Mouse (Mus musculus) cerebellum, adult 8-10 months (tissue): ENCODE measurements around the gene Nrd1.

Experiments
- DNase-seq: peaks from one replicate; pipeline ENCODE4 v3.0.0; 2022

Gene Nrd1

DNA sequence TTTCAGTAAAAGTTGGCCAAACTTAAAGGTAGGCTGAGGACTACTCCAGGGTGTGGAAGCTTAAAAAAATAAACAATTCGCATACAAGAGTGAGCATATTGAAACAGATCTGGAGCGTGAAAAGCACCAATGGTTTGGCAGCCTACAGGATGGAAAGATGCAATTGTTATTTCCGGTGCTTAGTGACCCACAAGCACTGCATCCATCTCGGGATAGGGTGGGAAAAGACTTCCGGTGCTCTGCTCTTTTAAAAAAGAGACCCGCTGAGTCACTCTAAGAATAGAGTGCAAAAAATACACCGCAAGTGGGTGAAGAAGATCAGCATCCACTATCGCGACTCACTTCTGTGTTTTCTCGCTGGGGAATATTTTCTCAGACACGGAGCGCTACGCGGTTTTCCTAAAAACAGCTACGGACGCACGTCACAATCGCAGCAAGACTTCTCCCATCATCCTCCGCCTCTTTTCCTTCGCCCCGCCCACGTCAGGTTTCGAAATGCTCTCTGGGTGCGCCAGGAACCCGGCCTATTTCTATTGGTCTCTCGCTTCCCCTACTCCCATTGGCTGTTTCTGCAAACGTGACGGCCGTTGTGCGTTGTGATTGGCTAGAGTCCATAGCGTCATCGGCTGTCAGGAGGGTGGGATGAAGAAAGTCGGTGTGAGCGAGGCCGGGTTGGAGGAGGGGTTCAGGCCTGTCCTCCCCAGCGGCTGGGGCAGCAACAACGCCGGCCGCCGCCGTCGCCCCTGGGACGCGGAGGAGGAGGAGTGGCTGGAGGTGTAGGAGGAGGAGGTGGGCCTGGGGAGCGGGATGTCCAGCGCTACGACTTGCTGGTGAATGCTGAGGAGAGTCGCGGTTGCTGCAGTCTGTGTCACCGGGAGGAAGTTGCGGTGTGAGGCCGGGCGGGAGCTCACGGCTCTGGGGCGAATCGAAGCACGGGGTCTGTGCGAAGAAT is at the start of gene Nrd1:
Gene Nrd1, plus strand, starts transcription at position 657 of the 952 bp plus-strand sequence.
- DNase-seq = peak; percentile 99

DNA sequence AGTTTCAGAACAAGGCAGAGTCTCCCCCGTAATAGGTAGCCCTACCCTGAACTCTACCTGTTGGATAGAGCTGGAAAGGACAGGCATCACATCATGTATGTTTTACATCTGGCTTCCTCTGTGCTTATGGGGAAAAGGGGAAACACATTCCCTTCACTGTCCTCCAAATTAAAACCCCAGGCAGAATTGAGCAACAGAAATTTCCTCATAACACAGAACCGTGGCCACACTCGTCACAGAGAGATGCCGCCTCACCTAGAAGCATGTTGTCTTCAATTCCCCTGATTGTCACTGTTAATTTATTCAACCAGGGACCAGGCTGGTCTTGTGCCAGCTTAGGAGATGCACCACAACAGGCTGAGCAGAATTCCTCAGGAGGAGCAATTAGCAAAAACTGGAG is 48.8 kb upstream of the Nrd1 start:
- no peak for DNase-seq

DNA sequence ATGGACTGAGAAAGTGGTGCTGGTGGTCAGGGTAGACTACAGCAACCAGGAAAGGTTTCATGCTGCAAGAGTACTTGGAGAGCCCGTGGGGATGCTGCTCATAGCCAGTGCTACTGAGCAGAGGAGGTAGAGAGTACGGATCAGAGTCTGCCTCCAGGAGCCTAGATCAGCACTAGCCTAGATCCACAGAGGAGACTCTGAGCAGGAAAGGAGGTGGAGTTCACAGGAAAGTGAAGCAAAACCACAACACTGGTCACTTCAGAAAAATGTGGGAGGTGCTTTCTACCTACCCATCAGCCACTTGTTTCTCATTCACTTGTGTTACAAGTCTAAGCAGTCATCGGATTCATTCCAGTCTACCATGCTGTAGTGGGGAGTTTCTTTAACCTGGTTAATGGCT is 40.8 kb upstream of the Nrd1 start:
- DNase-seq = no peak

DNA sequence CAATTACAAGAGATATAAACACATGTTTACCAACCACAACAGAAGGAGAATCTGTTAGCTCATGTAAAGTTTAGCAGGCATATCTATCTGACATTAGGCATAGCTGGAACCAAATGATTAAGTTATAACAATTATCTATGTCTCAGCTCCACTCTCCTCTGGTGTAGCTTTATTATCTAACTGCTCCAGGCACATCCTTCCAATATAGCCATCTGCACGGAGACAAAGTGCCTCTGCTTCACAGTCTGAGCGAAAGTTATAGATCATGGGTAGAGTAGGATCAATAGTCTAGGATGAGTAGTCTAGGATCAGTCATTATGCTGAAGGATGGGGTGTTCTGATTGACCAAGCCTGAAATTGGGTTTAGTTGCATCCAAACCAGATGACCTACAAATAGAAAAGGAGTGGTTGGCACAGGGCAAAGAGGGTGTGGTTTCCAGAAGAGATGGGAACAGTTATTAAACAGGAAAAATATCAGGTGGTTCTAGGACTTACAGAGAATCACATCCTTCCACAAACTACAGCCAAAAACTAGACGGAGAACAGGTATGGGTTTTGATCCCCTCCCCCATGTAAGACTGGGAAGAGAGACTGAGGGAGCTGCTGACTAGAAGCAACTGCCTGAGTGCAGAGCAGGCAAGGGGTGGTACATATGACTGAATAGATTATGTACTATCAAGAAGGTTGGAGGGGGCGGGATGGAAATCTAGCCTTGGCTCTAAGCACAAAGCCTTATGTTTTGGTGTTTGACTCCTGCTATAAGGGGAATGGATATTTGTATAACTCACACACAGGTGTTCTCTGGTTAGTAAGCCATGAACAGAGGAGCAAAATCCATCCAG is 39.6 kb upstream of the Nrd1 start:
- no peak for DNase-seq

DNA sequence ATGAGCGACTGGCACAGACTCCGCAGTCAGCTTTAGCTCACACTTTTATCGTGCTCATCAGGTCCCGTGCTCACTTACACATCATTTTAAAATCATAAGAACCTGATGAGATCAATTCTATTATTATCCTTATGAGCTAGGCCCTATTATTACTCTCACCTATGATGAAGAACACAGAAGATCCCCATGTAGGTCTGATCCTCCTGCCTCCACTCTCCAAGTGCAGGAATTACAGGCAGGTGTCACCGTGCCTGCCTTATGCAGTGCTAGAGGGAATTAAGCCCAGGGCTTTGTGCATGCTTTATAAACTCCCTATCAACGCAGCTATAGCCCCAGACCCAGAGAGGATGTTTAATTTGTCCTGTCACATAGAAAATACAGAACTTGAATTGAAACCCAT is 37.4 kb upstream of the Nrd1 start:
- no peak for DNase-seq

DNA sequence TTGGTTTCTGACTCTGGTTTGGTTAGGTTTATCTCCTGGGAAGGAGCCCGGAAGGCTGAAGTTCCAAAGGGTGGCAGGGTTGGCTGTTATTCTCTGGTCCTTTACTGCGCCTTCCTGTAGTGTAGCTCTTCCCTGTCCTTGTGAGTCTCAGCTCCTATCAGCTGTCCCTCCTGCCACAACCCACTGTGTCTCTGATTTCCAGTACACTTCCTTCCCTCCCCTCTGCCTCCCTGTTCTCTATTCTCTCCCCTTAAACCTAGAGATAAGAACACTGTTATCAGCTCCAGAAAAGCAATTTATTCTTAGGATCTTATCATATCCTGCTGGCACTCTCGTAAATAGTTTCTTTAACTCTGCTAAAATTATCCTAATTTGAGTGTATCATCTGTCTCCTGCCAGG is 30.9 kb upstream of the Nrd1 start:
- DNase-seq = no peak

DNA sequence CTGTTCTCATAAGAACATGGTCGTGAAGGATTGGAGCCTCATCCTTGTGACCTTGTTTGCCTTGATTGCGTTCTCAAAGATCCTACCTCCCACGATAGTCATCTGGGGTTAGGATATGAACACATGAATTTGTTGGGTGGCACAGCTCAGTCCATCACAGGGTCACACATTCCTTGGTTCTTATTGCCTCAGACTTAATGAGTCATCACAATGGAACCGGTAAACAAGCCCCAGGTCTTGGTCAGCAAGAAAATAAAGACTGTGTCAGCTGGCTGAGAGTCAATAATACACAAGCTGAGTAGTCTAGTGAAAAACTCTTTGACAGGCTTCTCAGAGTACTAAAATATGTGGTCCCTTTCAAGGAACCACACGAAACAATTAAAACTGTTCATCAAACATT is 29.4 kb upstream of the Nrd1 start:
- DNase-seq = no peak

DNA sequence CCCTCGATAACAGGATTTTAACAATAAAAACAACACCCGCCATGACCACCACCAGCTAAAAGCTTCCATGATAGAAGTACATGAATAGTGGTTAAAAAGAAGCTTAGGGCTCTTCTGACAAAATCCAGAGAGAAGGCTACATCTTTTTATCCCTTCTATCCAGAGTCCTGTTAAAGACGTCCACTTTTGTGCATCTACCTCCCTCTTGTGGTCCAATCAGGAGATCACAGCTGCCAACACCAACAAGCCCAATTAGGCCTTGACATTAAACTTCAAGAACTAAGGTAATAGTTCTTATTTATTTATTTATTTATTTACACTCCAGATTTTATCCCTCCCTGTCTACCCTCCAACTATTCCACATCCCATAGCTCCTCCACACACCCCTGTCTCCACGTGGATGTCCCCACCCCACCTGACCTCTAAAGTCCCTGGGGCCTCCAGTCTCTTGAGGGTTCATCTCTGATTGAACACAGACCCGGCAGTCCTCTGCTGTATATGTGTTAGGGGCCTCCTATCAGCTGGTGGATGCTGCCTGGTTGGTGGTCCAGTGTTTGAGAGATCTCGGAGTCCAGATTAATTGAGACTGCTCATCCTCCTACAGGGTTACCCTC is 23.9 kb upstream of the Nrd1 start:
- DNase-seq = peak; percentile 43

DNA sequence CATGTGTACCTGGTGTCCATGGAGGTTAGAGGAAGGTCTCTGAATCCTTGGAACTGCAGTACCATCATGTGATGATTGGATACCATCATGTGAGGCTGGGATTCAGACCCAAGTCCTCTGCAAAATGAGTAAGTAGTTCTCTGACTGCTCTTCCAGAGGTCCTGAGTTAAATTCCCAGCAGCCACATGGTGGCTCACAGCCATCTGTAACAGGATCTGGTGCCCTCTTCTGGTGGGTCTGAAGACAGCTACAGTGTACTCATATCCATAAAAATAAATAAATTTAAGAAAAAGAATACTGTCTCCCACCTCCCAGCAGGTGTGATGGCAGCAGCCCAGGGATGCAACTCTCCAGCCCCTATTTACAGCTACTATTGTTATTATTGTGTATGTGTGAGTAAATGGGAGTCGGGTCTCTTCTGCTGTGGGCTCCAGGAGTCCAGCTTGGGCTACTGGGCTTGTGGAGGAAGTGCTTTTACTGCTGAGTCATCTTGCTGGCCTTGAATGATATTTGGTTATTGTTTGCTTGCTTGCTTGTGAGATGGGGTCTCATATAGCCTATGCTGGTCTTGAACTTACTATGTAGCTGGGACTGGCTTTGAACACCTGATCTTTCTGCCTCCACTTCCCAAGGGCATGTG is 13.5 kb upstream of the Nrd1 start:
- no peak for DNase-seq

DNA sequence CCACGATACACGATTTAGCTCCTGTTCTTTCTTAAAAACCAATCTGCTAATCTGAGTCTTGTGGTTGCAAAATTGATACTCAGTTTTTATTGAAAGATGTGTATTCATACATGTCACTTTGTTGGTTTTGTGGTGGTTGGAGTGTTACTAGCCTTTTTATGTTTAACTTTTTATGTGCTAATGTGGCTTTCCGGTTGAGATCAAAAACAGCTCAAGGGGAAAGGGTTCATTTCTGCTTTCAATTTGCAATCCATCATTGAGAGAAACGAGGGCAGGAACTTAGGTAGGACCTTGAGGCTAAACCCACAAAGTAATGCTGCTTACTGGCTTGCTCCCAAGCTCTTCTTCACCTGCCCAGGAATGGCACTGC is 13.0 kb upstream of the Nrd1 start:
- no peak for DNase-seq

DNA sequence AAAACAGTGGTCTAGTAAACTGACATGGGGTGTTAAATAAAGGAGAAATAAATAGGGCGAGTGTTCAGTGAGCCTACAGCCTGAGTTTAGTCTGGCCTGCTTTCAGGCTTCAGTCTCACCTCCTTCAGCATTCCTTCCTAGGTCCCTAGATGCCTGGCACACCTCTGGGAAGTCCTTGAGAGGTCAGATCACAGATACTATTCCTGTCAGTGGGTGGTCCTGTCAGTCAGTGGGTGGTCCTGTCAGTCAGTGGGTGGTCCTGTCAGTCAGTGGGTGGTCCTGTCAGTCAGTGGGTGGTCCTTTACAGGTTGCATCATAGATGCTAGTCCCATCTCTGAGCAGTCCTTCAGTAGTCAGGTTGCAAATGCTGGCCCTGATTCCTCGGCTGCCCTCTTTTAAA is 11.0 kb upstream of the Nrd1 start:
- DNase-seq = no peak

DNA sequence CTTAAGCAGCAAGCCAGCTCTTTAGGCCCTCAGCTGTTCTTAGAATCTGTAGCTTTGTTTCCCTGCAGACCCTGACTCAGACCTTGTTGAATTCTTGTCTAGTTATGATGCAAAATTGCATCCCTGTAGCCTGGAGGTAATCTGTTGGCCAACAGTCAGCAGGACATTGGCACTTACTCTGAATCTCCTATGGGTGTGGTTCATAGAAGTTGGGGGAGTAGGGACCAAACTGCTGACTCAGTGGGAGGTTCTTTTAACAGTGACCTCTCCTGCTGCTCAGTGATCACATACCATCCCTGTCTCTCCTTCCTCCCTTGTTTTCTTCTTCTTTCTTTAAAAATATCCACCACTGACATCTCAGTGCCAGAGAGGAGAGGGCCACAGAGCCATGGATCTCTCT is 10.4 kb upstream of the Nrd1 start:
- no peak for DNase-seq

DNA sequence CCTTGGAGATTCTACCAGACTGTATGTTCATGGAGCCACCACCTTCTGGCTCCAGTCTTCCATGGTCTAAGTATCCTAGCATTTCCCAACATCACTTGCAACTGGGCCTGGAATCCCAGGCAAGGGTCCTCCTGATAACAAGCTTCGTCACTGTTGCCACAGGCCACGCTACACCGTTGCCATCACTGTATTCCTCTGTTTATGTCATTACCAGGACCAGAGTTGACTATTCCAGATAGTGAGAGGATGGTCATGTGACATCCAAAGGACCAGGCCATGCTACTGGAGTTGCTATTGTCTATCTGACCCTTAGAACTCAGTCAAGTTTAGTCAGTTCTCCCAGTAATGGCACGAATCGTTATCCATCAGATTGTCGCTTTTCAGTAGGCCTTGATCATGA is 9.9 kb upstream of the Nrd1 start:
- no peak for DNase-seq

DNA sequence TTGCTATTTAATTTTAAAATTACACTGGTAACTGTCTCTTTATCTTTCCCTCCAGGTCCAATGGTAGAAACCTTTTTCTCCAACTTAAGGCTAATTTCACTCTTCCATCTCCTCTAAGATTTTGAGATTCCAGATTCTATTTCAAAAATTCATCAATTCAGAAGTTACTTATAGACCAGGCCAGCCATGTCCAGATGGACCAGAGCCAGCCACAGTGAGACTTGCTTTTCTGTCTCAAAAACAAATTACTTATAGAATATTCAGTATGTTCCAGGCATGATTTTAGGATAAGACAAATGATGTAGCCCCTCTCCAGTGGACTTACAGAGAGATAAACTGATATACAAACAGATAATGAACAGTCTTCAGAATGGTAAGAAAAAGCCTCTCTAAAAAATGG is 8.6 kb upstream of the Nrd1 start:
- no peak for DNase-seq

DNA sequence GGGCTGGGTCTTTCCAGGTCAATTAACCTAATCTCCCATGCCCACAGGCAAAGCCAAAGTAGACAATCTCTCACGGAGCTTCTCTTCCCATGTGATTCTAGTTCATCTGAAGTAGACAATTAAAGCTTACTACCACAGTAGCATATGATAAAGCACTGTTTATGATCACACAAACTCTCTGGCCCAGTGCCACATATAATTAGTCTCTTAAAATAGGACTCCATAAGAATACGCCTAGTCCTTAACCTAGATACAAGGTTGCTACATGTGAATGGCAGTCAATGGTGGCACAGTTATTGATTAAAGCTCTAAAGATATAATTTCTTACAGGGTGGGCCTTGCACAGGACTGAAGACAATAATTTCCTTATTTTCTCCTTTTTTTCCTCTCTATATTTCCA is 7.5 kb upstream of the Nrd1 start:
- DNase-seq = no peak

DNA sequence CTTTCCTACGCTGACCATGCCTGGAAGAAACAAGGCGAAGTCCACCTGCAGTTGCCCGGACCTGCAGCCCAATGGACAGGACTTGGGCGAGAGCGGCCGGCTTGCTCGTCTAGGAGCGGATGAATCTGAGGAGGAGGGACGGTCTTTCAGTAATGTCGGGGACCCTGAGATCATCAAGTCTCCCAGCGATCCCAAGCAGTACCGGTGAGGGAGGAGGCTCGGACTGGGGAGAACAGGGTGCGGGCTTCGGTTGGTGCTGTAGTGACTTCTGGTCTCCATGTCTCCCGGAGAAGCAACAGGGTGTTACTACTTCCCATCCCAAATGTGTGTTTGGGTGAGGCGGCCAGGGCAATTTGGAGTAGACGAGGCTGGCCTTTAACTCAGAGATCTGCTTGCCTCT is 506 bp downstream of the Nrd1 start:
- DNase-seq = no peak

DNA sequence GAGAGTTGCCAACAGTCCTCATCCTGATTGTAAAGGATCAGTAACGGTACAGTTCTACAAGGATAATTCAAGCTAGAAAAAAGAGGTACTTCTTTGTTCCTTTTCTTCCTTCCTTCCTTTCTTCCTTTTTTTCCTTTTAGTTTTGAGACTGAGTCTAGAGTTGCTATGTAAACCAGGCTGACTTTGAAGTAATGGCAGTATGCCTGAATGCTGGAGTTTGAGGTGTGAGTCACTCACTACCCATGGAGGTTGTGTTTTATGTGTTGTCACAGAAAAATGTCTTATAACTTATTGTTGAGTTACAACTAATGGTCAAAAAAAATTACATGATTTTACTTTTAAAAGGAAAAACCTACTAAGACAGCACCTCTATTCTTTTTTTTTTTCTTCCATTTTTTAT is 7.6 kb downstream of the Nrd1 start:
- DNase-seq = no peak

DNA sequence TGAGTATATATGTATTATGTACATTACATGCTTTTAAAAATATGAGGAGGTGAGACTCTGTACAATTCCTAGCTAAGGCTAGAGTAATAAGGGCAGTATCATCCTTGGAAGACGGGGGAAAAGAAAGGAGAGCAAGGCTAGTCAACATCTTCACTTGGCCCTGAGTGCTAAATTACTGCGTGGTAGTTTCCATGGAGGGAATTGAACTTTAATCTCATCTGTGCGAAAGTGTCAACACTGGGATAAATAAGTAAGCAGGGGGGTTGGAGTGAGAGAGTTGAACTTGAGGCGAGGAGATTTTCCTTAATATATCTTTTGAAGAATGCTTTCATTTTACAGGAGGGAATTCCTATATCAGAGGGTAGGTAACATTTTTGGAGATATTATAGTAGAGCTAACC is 13.6 kb downstream of the Nrd1 start:
- DNase-seq = no peak

DNA sequence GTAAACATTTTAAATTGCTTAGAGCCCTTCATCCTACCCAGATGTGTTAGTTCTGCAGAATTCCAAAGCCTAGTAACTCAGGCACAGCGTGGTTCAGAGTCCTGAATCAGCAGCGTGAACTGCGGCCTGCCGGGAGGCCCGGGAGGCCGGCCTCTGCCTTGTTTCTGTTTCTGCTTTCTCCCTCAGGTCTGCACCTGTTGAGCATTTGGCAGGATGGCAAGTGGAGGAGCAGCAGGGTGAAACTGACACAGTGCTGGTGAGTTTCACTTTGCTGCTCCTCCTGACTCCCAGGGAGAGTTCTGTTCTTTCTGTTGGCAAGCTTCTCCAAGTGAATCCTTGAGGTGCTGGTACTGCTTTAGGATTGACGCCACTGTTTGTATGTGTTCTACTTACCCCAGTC is 17.0 kb downstream of the Nrd1 start:
- no peak for DNase-seq

DNA sequence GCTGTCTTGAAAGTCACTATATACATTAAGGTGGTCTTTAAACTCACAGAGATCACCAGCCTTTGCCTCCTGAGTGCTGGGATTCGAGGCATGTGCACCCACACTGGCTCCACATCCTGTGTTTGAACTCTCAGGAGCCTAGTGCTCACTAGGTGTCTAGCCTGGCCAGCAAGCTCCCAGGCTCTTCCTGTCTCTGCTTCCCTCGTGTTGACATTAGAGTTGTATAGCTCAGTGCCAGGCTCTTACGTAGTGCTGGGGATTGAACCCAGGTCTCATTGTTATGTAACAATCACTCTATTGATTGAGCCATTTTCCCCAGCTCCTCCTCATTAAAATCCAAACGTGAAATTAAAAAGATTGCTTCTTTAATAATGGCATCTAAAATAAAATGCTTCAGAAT is 18.8 kb downstream of the Nrd1 start:
- DNase-seq = no peak

DNA sequence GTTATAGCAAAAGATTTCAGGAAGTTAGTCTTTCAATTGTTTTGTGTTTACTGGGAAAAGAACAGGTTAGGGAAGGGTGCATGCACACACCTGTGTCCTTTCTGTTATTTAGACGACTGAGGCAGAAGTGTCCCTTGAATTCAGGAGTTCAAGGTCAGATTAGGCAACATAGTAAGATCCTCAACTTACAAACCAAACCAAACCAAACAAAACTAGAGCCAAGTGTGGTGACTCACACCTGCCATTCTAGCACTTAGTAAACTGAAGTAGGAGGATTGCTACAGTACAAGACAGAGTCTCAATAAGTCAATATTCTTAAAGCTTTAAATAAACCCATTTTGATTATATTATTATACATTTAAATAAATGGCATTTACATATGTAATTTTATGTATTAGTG is 21.5 kb downstream of the Nrd1 start:
- DNase-seq = no peak

DNA sequence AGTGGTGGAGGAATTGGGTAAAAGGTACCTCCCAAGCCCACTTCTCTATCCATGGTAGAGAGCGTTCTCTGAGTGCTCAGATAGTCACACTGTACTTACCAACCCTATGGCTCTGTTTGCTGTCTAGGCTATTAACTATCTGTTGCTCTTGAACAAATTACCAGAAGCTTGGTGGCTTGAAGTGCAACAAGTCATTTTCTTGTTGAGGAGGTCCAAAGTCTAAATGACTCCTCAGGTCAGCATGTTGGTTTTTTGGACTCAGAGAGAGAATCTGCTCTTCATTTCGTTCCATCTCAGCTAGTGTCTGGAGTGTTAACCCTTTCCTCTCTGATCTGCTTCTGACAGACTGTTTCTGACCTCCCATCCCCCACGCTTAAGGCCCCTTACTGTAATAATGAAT is 24.6 kb downstream of the Nrd1 start:
- no peak for DNase-seq

DNA sequence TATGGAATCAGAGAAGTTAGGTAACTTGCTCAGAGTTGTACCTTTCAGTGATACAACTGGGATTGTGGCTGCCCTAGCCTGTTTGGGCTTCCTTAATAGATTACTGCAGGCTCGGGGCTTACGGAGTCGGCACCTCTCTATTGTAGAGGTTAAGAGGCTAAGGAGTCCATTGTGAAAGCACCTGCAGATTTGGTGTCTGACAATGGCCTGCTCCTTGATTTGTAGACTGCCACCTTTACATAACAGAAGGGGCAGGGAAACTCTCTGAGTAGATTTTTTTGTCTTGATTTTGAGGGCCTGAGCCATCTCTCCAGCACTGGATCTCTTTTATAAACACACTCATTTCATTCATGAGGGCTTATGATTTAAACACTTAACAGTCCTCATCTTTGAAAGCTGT is 26.1 kb downstream of the Nrd1 start:
- DNase-seq = no peak
